Mouse (Mus musculus) neural tube, embryonic 11.5 days (tissue): ENCODE results near the gene Lfng. TPM values are rescaled to one million over a fixed set of nuclear protein-coding genes. Genes with fewer than 3 reads are reported as not detected.
A peak's percentile ranks its signal among the peaks of the same experiment; 100 is the strongest.

ENCODE experiments used
- ATAC-seq: fragments of 200-750 bp; cut with Nextera tagmentation; 2 replicates; pipeline ENCODE4 v1.8.0; 2017; ENCODE audit warnings: moderate number of reproducible peaks, mild to moderate bottlenecking, moderate TSS enrichment, moderate library complexity; ENCODE audit not compliant: insufficient read depth, low FRiP score, low TSS enrichment
- DNase-seq: peaks from one replicate; pipeline ENCODE4 v3.0.0-alpha.2; 2015; ENCODE audit warnings: low spot score
- H3K27ac ChIP-seq: fragments of 300-500 bp; sonication (generic); 2 replicates; pipeline ENCODE4 v1.5.1; 2014; ENCODE audit warnings: low read depth, mild to moderate bottlenecking, low read length
- H3K27me3 ChIP-seq: fragments of 300-500 bp; sonication (generic); 2 replicates; pipeline ENCODE4 v1.6.1; 2014; ENCODE audit warnings: mild to moderate bottlenecking, low read length, mixed read lengths; ENCODE audit not compliant: control insufficient read depth, insufficient read depth
- H3K36me3 ChIP-seq: fragments of 300-500 bp; sonication (generic); 2 replicates; pipeline ENCODE4 v1.6.1; 2014; ENCODE audit warnings: mild to moderate bottlenecking, low read length, moderate library complexity, mixed read lengths; ENCODE audit not compliant: control insufficient read depth, insufficient read depth
- H3K4me1 ChIP-seq: fragments of 300-500 bp; sonication (generic); 2 replicates; pipeline ENCODE4 v1.6.1; 2014; ENCODE audit warnings: low read length, mixed read lengths; ENCODE audit not compliant: control insufficient read depth, insufficient read depth
- H3K4me2 ChIP-seq: fragments of 300-500 bp; sonication (generic); 2 replicates; pipeline ENCODE4 v1.6.1; 2014; ENCODE audit warnings: low read depth, mild to moderate bottlenecking, moderate library complexity
- H3K4me3 ChIP-seq: fragments of 300-500 bp; sonication (generic); 2 replicates; pipeline ENCODE4 v1.5.1; 2014; ENCODE audit warnings: low read depth, low read length
- H3K9ac ChIP-seq: fragments of 300-500 bp; sonication (generic); 2 replicates; pipeline ENCODE4 v1.6.1; 2014; ENCODE audit warnings: mild to moderate bottlenecking, low read length
- H3K9me3 ChIP-seq: fragments of 300-500 bp; sonication (generic); 2 replicates; pipeline ENCODE4 v1.6.1; 2016; ENCODE audit warnings: low read length; ENCODE audit not compliant: control insufficient read depth
- WGBS: fragments of 180-500 bp; shearing (Covaris S2); extraction: QIAGEN DNeasy Blood & Tissue Kit; methylation state at CpG from one replicate; pipeline ENCODE4 v1.1.7; 2014; 5-methylcytosine and 5-hydroxymethylcytosine counted together
- polyA plus RNA-seq: library from polyadenylated mRNA; unstranded; fragments of >200 nt; fragmentation: Nextera tagmentation; extraction: Ambion mirVana; gene quantifications from 2 replicates; pipeline ENCODE4 v1.2.1, GENCODE M21; 2014

Lfng gene
- polyA plus RNA-seq, 1 experiment from 2014 or later = 35.4 TPM

DNA sequence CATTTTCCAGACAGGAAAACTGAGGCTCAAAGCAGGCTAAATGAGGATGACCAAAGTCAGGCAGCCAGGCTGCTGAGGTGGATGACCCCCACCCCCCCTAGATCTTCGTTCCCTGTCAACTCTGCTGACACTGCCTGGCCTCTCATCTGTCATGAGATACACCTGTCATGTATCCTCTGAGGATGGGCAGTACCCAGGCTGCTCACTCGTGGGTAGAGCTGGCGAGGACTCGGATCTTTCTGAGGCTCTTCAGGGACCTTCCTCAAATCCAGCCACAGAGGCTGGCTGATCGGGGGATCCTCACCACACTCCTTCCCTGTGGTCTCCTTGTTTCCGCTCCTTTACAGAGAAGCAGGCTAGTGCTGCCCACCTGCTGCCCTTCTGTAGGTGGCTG is 9.0 kb downstream of the Lfng start:
- peaks cover 2% of the 10 kb centered on the region for H3K36me3 ChIP-seq
- no peaks in the 10 kb centered on the region for H3K9me3 ChIP-seq
- WGBS = 82% methylated on average over 6 of the region's 6 CpGs
- ATAC-seq (no peak), DNase-seq (no peak)
- 0 out of 2 replicates have a peak overlapping the region, but pooled peaks have one; percentile 34 for H3K27ac ChIP-seq
- H3K4me2 ChIP-seq = no peak overlapping the region
- H3K4me3 ChIP-seq = no peak overlapping the region
- H3K9ac ChIP-seq = no peak overlapping the region
- peaks cover 15% of the 10 kb centered on the region for H3K4me1 ChIP-seq
- H3K27me3 ChIP-seq = no peaks in the 10 kb centered on the region

DNA sequence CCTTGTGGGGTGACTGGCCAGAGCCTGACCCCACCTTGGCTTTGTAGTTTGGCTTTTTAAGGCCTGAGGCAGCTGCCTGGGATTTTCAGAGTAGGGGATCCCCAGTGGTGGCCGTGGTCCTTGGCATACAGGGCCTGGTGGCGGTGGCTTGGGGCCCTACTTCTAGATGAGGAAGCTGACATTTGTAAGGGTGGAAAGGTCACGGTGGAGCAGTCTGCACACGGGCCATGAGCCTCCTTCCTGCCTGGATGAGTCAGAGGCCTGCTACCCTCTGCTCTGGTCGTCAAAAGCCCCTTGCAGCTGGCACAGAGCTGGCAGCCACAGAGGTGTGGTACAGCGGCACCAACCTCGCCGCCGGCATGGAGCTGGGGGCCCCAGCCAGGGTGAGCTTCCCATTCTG is 9.6 kb downstream of the Lfng start:
- DNase-seq (no peak), ATAC-seq (no peak)
- H3K27ac ChIP-seq = no peak overlapping the region
- no peak overlapping the region for H3K4me3 ChIP-seq
- H3K9ac ChIP-seq = no peak overlapping the region
- H3K27me3 ChIP-seq = no peaks in the 10 kb centered on the region
- 81% methylated on average over 9 of the region's 9 CpGs for WGBS
- H3K9me3 ChIP-seq = no peaks in the 10 kb centered on the region
- H3K4me2 ChIP-seq = no peak overlapping the region
- peaks cover 5% of the 10 kb centered on the region for H3K36me3 ChIP-seq
- peaks cover 10% of the 10 kb centered on the region for H3K4me1 ChIP-seq

DNA sequence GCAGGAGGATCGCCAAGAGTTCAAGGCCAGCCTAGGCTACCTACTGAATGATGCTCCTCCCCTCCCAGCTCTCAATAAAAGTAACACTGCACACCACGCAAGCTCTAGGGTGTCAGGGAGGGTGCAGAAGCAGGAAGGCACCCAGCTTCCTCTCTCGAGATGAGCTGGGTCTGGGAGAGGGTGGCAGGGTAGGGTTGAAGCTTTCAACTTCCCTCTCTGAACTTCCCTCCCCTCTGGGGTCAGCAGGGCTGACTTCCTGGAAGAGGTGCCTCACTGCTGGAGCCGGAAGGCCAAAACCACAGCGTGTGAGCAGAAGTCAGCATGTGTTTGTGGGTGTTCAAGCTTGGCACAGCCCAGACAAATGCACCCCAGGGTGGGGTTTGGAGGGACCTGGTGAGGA is 10.6 kb downstream of the Lfng start:
- no peak for ATAC-seq

DNA sequence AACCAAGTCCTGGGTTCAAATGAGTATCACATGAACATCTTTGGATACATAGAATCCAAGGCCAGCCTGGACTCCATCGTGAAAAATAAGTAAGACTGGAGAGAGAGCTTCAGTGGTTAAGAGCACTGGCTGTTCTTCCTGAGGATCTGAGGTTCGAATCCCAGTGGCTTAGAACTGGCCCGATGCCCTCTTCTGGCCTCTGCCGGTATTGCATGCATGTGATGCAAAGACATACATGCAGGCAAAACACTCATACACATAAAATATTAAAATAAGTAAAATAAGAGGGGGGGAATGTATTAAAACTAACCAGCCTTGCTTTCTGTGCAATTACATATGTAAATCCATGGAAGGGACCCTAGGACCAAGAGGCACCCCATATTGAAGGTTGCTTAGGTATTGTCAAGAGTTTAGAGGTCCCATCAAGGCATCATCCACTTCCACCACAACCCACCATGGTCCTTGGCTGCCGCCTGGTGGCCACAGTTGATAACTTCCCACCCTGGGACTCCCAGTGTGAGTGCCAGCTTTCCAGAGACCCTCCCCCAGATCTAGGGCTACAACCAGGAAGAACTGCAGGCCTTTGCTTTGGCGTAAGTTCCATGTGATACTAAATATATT is 12.1 kb downstream of the Lfng start:
- Histone ChIP-seq H3K4me1 (no peaks in the 10 kb centered on the region), H3K27me3 (no peaks in the 10 kb centered on the region), H3K4me3 (no peak overlapping the region), H3K36me3 (peaks cover 19% of the 10 kb centered on the region), H3K4me2 (no peak overlapping the region), H3K9ac (no peak overlapping the region), H3K9me3 (no peaks in the 10 kb centered on the region), H3K27ac (no peak overlapping the region)
- WGBS = 22% methylated on average over 6 of the region's 6 CpGs
- DNase-seq (peak; percentile 89), ATAC-seq (peak; percentile 49; the same call in 1 of the 2 replicates)

More for the DNA sequence above, 10.6 kb downstream of the Lfng start:
- Histone ChIP-seq H3K27ac (no peak overlapping the region), H3K4me3 (no peak overlapping the region), H3K36me3 (peaks cover 10% of the 10 kb centered on the region), H3K27me3 (no peaks in the 10 kb centered on the region), H3K4me2 (no peak overlapping the region), H3K9me3 (no peaks in the 10 kb centered on the region), H3K4me1 (no peaks in the 10 kb centered on the region; the same call in 1 of the 2 replicates), H3K9ac (no peak overlapping the region)
- peak; percentile 45 for DNase-seq
- WGBS = 78% methylated on average over 5 of the region's 5 CpGs

DNA sequence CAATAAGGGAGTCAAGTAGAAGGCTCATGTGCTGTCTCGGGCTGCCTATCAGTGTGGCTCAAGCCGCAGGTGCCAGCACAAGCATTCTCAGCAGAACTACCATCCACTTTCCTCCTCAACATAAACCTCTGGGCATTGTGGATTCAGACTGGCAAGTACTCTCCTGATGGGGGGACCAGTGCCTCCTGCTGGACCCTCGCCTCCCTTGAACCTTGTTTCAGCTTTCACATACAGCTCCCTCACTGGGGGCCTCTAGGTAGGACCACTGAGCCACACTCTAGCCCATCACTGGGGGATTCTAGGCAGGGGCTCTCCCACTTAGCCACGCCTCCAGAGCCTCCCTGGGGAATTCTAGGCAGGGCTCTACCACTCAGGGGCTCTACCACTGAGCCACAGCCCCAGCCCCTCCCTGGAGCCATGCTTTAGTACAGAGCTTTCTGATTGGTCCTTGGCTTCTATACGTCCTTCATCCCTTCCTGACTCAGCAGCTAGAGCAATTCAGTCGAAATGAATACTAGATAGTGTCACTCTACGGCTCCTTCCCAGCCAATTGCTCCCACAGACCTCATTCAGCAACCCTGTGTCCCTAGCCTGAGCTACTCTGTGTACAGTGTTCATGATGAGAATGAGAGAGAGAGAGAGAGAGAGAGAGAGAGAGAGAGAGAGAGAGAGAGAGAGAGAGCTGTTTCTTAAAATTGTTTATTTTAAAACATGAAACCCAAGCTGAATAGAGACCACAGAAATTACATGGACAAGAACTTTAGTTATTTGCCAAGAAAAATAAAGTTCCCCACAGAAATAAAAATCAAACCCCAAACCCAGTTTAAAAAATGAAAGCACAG is 13.0 kb downstream of the Lfng start:
- no peak overlapping the region for H3K27ac ChIP-seq
- H3K36me3 ChIP-seq = peaks cover 23% of the 10 kb centered on the region
- H3K9me3 ChIP-seq = no peaks in the 10 kb centered on the region
- no peaks in the 10 kb centered on the region for H3K27me3 ChIP-seq
- H3K9ac ChIP-seq = no peak overlapping the region
- H3K4me2 ChIP-seq = no peak overlapping the region
- no peak overlapping the region for H3K4me3 ChIP-seq
- DNase-seq = peak; percentile 50
- peak; percentile 16 for ATAC-seq
- H3K4me1 ChIP-seq = no peaks in the 10 kb centered on the region
- WGBS = 72% methylated on average over 7 of the region's 7 CpGs

DNA sequence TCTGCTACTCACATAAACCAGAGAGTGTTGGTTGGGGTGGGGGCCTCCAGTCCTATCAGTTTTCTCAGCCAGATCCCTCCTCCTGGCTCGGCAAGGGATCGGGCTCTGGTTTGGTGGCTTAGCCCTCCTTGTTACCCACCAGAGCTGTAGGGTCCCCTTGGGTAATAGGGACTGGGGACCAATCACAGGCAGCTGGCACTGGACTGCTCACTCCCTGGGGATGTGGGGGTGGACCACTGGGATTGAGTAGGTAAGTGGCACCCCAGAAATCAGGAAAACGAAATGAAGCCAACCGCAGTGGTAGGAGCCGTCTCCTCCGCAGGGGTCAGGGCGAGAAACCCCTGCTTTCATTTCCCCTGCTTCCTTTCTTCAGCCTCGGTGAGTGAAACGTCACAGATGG is 14.0 kb downstream of the Lfng start:
- ATAC-seq (no peak), DNase-seq (no peak)
- WGBS = 79% methylated on average over 9 of the region's 9 CpGs
- Histone ChIP-seq H3K9ac (no peak overlapping the region), H3K9me3 (no peaks in the 10 kb centered on the region), H3K4me1 (no peaks in the 10 kb centered on the region), H3K27ac (no peak overlapping the region), H3K4me2 (no peak overlapping the region), H3K27me3 (no peaks in the 10 kb centered on the region), H3K36me3 (peaks cover 25% of the 10 kb centered on the region), H3K4me3 (no peak overlapping the region)

DNA sequence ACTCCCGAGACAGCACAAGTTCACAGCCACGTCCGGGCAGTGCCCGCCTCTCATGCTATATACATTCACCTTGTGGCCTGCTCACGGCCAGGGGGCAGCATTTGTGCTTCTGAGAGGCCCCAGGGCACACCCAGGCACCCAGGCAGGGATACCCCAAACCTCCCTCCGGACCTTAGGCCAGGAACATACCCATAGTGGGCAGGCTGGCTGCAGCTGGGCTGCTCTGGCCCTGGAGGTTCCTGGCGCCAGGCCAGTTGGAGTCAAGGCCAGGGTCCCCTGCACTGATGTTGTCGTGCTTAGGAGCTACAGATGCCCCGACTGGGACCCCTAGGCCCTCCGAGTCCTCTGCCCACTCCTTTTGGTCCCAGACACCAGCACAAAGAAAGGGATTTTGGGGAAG is 14.4 kb downstream of the Lfng start:
- Histone ChIP-seq H3K9me3 (no peaks in the 10 kb centered on the region), H3K4me1 (no peaks in the 10 kb centered on the region), H3K4me2 (no peak overlapping the region), H3K4me3 (no peak overlapping the region), H3K27ac (no peak overlapping the region; the same call in 1 of the 2 replicates), H3K27me3 (no peaks in the 10 kb centered on the region), H3K9ac (no peak overlapping the region), H3K36me3 (peaks cover 27% of the 10 kb centered on the region)
- WGBS = 80% methylated on average over 10 of the region's 10 CpGs
- DNase-seq = no peak
- no peak for ATAC-seq

DNA sequence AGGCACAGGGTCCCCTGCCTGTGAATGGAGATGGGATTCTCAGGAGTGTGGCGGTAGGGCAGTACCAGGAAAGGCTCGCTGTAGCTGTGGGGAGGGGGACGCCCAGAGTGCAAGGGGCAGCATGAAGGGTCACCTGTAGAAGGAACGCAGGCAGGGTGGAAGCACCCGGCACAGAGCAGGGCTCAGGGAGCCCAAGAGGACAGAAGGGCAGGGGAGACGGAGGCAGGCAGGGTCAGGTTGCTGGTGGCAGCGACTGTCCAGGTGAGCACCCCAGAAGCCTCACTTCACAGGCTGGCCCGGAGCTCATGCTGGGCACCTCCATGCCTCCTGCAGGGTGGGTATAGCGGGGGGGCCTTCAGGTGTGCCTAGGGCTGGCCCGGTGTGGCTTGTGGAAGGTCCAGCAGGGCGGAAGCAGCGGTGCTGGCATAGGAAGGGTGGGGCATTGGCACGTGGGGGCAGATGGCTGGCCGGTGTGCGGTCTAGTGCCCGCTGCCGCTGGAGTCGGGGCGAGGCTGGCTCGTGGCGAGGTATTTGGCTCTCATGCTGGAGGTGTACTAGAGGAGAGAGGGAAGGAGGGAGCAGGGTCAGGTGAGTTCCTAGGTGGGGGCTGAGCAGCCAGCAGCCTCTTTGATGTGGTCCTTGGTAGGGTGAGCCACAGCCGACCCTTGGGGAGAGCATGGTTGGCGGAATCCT is 16.0 kb downstream of the Lfng start:
- Histone ChIP-seq H3K4me2 (no peak overlapping the region), H3K4me1 (no peaks in the 10 kb centered on the region), H3K27me3 (no peaks in the 10 kb centered on the region), H3K36me3 (peaks cover 41% of the 10 kb centered on the region), H3K9ac (no peak overlapping the region), H3K27ac (no peak overlapping the region), H3K9me3 (no peaks in the 10 kb centered on the region), H3K4me3 (no peak overlapping the region)
- ATAC-seq = no peak
- 96% methylated on average over 20 of the region's 23 CpGs for WGBS
- DNase-seq = no peak
